ENCODE assay signal across 18 mouse cellular contexts in genomic region chr10:95772811-95773424, GRCm38 (mm10).
DNase-seq lines count a peak whose midpoint lies in the region; ATAC-seq lines count a peak whose summit lies in the region.
"Had no signal": no experiment of that assay in that cellular context is flagged by ENCODE, and none has a peak within 500 bp of the region (broad histone marks: within the 10 kb centered on the region; RNA-seq: fewer than 3 reads in every experiment).

No protein-coding gene starts in this region.

- peak overlapping the region; percentile 29; the same call in 1 of the 2 replicates for H3K4me2 ChIP-seq in heart, embryonic 11.5 days
- H3K4me2 ChIP-seq in intestine, embryonic 15.5 days (replicated peaks): no peak overlapping the region
- H3K4me2 ChIP-seq: limb, embryonic 13.5 days; neural tube, embryonic 13.5 days had no signal

- peak; percentile 44 to 62 for DNase-seq in adrenal gland, adult (ENCODE audit: inconsistent age in 2 of 2, low spot score in 1 of 2)
- DNase-seq in adrenal gland, postnatal 10 days: no peak
- peak; percentile 23 for DNase-seq in kidney, adult 11 months
- no peak for DNase-seq in kidney, postnatal 36 days
- DNase-seq in cerebellum, adult 18-20 months: peak; percentile 71 to 80
- DNase-seq in urinary bladder, adult 18-20 months (ENCODE audit: low spot score in 2 of 2): no peak
- DNase-seq: retina, postnatal 1 day; spleen, adult 18-20 months; thymus, postnatal 36 days had no signal

- no peaks in the 10 kb centered on the region for H3K36me3 ChIP-seq in heart, embryonic 11.5 days (ENCODE audit: control insufficient read depth, insufficient read depth, low read length)
- no peaks in the 10 kb centered on the region for H3K36me3 ChIP-seq in intestine, embryonic 15.5 days
- H3K36me3 ChIP-seq: limb, embryonic 13.5 days; neural tube, embryonic 13.5 days had no signal

- H3K9ac ChIP-seq in heart, embryonic 11.5 days (ENCODE audit: low read depth, low read length): no peak overlapping the region
- H3K9ac ChIP-seq in intestine, embryonic 15.5 days: no peak overlapping the region
- H3K9ac ChIP-seq: limb, embryonic 13.5 days; neural tube, embryonic 13.5 days had no signal

- ATAC-seq in heart, embryonic 11.5 days (replicated peaks; ENCODE audit: insufficient number of reproducible peaks, low FRiP score, low TSS enrichment): no peak
- no peak for ATAC-seq in intestine, embryonic 15.5 days
- ATAC-seq: forebrain, embryonic 14.5 days; inflammation-experienced regulatory T-cells, adult 6 months; midbrain, embryonic 16.5 days had no signal

- peaks cover 14% of the 10 kb centered on the region for H3K4me1 ChIP-seq in heart, embryonic 11.5 days (ENCODE audit: control insufficient read depth, insufficient read depth, low read length)
- H3K4me1 ChIP-seq in intestine, embryonic 15.5 days (replicated peaks): no peaks in the 10 kb centered on the region
- H3K4me1 ChIP-seq: neural tube, embryonic 13.5 days had no signal

- H3K9me3 ChIP-seq in heart, embryonic 11.5 days (replicated peaks; ENCODE audit: control insufficient read depth, low read length): no peaks in the 10 kb centered on the region
- no peaks in the 10 kb centered on the region for H3K9me3 ChIP-seq in intestine, embryonic 15.5 days
- H3K9me3 ChIP-seq: limb, embryonic 13.5 days; neural tube, embryonic 13.5 days had no signal

- no peaks in the 10 kb centered on the region for H3K27me3 ChIP-seq in heart, embryonic 11.5 days (ENCODE audit: control insufficient read depth, insufficient read depth, low read length)
- H3K27me3 ChIP-seq in intestine, embryonic 15.5 days (replicated peaks): no peaks in the 10 kb centered on the region
- H3K27me3 ChIP-seq: limb, embryonic 13.5 days; neural tube, embryonic 13.5 days had no signal

- H3K4me3 ChIP-seq in heart, embryonic 11.5 days (ENCODE audit: low read depth, low read length): no peak overlapping the region
- H3K4me3 ChIP-seq in intestine, embryonic 15.5 days (replicated peaks): no peak overlapping the region
- H3K4me3 ChIP-seq: layer of hippocampus, adult 2 months; left cerebral cortex, adult 2 months; limb, embryonic 13.5 days; neural tube, embryonic 13.5 days had no signal

- H3K27ac ChIP-seq in heart, embryonic 11.5 days (ENCODE audit: low read depth, low read length): no peak overlapping the region
- no peak overlapping the region for H3K27ac ChIP-seq in intestine, embryonic 15.5 days
- H3K27ac ChIP-seq: layer of hippocampus, adult 2 months; left cerebral cortex, adult 2 months; neural tube, embryonic 13.5 days had no signal

- WGBS in heart, embryonic 11.5 days (ENCODE audit: insufficient replicate concordance): 81% methylated on average over 9 of the region's 9 CpGs
- WGBS in intestine, embryonic 15.5 days: 91% methylated on average over 9 of the region's 9 CpGs

Comparison
In these comparisons a context has a peak if more than half of its experiments do, and no peak if none do; other contexts are left out.
1. DNase-seq: peak in adrenal gland, adult (2 of 2), kidney, adult 11 months (single experiment) and cerebellum, adult 18-20 months (2 of 2); none in adrenal gland, postnatal 10 days (single experiment), kidney, postnatal 36 days (0 of 2) and urinary bladder, adult 18-20 months (0 of 2).